Mouse (Mus musculus): Measurements from ENCODE around the gene 1700001K19Rik. TPM values are rescaled to one million over a fixed set of nuclear protein-coding genes. Genes with fewer than 3 reads are reported as not detected.
"Not testable (repeated sequence)": the region's sequence is repeated elsewhere in the genome, so short reads cannot be mapped to it uniquely, and the experiment has no call there.

Gene 1700001K19Rik
- not detected in 2 replicates for polyA plus RNA-seq (2016; fragmentation: Nextera tagmentation; extraction: Ambion mirVana)

DNA sequence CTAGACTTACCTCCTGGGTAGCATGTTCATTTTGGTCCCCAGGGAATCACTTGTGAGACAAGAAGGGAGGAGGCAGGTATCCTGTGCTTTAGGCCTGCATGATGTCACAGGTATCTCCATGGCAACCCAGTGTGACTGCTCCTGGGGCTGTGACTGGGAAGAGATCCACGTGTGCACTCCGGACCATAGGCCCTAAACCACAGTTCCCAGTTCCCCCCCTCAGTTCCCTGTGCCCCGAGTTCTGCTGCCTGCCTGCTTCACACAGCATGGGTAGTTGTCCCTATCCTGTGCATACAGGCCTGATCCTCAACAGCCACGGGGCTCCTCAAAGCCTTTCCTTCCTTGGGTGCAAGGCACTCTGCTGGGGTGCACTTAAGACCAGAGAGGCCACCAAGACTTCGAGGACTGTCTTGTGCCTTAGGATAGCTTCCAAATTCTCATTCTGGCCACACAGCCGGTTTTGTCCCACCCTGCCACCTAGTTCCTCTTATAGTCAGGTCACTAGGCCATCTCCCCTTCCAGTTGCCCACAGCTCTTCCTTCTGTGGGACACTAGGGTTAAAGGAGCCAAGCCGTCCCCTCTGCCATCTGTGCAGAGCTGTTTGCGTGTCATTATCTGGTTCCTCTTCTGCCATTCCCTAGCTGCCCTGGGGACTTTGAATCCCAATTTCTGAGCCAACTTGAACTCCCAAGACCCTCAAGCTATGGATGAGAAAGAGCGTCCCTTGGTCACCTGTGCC, at the start of gene 1700001K19Rik:
1700001K19Rik (minus strand) TSS at position 59 of the 739 bp plus-strand sequence.
- Histone ChIP-seq H3K4me3 (no peak within 1 kb of the TSS), H3K9me3 (replicated peaks) (no peaks in the 10 kb centered on the region), H3K27ac (replicated peaks) (no peak within 1 kb of the TSS), H3K27me3 (ENCODE audit: low read depth, poor library complexity, severe bottlenecking) (no peaks in the 10 kb centered on the region), H3K4me1 (peaks cover 4% of the 10 kb centered on the region), H3K36me3 (peaks cover 29% of the 10 kb centered on the region)
- no peak for DNase-seq (ENCODE audit: low spot score)
- 84% methylated on average over 9 of the region's 9 CpGs for WGBS

DNA sequence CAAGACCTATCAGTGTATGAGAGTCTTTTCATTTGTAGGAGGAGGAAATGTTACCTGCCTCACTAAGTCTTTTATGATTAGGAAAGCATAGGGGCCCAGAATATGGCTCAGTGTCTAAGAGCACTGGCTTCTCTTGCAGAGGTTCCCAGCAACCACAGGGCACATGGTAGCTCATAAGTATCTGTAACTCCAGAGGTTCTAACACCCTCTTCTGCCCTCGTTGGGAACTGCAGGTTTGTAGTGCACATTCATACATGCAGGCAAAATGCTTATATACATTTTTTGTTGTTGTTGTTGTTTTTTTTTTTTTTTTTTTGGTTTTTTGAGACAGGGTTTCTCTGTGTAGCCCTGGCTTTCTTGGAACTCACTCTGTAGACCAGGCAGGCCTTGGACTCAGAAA, 44.0 kb upstream of the 1700001K19Rik start:
- H3K27me3 ChIP-seq (ENCODE audit: low read depth, poor library complexity, severe bottlenecking) = 0 out of 2 replicates have a peak, but pooled peaks cover 3% of the 10 kb centered on the region
- H3K27ac ChIP-seq (replicated peaks) = no peak overlapping the region
- H3K4me3 ChIP-seq = no peak overlapping the region
- no peak for DNase-seq (ENCODE audit: low spot score)
- 45% methylated on average over 1 of the region's 1 CpGs for WGBS
- H3K36me3 ChIP-seq = no peaks in the 10 kb centered on the region
- H3K4me1 ChIP-seq = no peaks in the 10 kb centered on the region
- H3K9me3 ChIP-seq (replicated peaks) = no peaks in the 10 kb centered on the region

DNA sequence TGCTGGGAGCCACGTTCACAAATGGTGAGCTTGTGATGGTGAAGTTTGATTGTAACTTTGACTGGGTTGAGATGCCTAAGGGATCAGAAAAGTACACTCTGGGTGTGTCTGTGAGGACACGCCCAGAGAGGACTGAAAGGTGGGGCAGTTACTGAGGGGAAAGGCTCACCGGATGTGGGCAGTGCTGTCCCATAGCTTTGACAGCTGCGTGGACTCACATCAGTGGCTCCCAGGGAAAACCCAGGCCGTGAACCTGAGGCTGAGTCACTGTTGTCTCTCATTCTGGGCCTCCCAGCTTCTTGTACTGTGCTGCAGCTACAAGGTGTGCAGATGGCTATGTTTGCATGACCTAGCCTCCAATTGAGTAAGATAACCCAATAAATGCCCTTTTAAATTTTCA, 43.1 kb upstream of the 1700001K19Rik start:
- 88% methylated on average over 5 of the region's 5 CpGs for WGBS
- H3K4me3 ChIP-seq = no peak overlapping the region

DNA sequence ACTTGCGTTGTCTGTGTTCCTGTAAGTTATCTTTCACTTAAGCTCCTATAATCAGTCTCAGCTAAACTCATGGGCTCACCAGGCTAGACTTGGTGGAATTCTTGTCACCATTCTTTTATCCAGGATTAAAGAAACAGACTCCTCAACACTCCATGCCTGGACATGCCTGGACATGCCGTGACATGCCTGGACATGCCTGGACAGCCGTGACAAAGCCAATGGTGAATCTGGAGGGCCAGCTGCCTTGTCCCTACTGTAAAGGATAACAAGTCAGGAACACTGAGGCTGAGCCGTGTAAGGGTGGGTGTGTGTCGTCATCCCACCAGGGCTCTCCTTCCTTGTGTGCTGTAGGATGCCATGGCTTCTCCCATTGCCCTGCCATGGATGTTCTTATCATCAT, 42.6 kb upstream of the 1700001K19Rik start:
- Histone ChIP-seq H3K4me3 (no peak overlapping the region), H3K27ac (replicated peaks) (no peak overlapping the region), H3K9me3 (replicated peaks) (0 out of 2 replicates have a peak, but pooled peaks cover 3% of the 10 kb centered on the region), H3K27me3 (ENCODE audit: low read depth, poor library complexity, severe bottlenecking) (0 out of 2 replicates have a peak, but pooled peaks cover 7% of the 10 kb centered on the region), H3K36me3 (no peaks in the 10 kb centered on the region), H3K4me1 (no peaks in the 10 kb centered on the region)
- 90% methylated on average over 5 of the region's 5 CpGs for WGBS
- no peak for DNase-seq (ENCODE audit: low spot score)

More for the DNA sequence above, 43.1 kb upstream of the 1700001K19Rik start:
- H3K9me3 ChIP-seq (replicated peaks) = 0 out of 2 replicates have a peak, but pooled peaks cover 3% of the 10 kb centered on the region
- H3K27ac ChIP-seq (replicated peaks) = no peak overlapping the region
- H3K4me1 ChIP-seq = no peaks in the 10 kb centered on the region
- H3K36me3 ChIP-seq = no peaks in the 10 kb centered on the region
- H3K27me3 ChIP-seq (ENCODE audit: low read depth, poor library complexity, severe bottlenecking) = 0 out of 2 replicates have a peak, but pooled peaks cover 3% of the 10 kb centered on the region
- no peak for DNase-seq (ENCODE audit: low spot score)

DNA sequence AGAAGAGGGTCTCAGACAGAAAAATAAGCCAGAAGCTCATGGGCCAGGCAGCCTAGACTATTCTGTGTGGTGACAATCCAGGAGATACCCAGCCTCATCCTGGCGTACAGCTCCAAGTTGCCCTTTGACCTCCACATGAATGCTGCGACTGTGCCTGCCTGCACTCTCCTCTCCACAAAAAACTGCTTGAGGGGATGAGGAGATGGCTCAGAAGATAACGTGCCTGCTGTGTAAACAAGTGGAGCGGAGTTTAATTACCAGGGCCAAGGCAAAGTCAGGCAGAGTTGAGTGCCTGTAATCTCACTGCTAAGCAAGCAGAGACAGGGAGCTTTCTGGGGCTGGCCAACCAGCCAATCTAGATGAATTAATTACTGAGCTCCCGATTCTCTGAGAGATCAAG, 33.6 kb upstream of the 1700001K19Rik start:
- Histone ChIP-seq H3K4me1 (0 out of 2 replicates have a peak, but pooled peaks cover 3% of the 10 kb centered on the region), H3K9me3 (replicated peaks) (no peaks in the 10 kb centered on the region; the same call in 1 of the 2 replicates), H3K27me3 (ENCODE audit: low read depth, poor library complexity, severe bottlenecking) (peaks cover 16% of the 10 kb centered on the region; the same call in 1 of the 2 replicates), H3K27ac (replicated peaks) (no peak overlapping the region), H3K4me3 (no peak overlapping the region), H3K36me3 (no peaks in the 10 kb centered on the region)
- WGBS = 29% methylated on average over 5 of the region's 5 CpGs
- no peak for DNase-seq (ENCODE audit: low spot score)

DNA sequence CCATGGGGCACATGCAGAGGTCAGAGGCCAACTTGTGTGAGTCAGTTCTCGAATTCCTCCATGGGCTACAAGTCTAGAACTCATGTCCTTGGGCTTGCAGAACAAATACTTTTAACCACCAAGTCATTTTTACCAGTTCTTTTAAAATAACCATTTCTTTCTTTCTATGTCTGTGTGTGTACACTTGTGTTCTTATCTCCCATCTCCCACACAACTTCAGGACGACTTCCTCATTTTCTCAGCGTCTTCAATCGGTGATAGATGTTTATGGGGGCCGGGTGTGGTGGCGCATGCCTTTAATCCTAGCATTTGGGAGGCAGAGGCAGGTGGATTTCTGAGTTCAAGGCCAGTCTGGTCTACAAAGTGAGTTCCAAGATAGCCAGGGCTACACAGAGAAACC, 31.8 kb upstream of the 1700001K19Rik start:
- H3K9me3 ChIP-seq (replicated peaks) = no peaks in the 10 kb centered on the region; the same call in 1 of the 2 replicates
- 95% methylated on average over 6 of the region's 6 CpGs for WGBS
- no peak overlapping the region for H3K4me3 ChIP-seq
- H3K27me3 ChIP-seq (ENCODE audit: low read depth, poor library complexity, severe bottlenecking) = peaks cover 3% of the 10 kb centered on the region; the same call in 1 of the 2 replicates
- no peak for DNase-seq (ENCODE audit: low spot score)
- no peak overlapping the region for H3K27ac ChIP-seq (replicated peaks)
- 0 out of 2 replicates have a peak, but pooled peaks cover 3% of the 10 kb centered on the region for H3K4me1 ChIP-seq
- no peaks in the 10 kb centered on the region for H3K36me3 ChIP-seq

DNA sequence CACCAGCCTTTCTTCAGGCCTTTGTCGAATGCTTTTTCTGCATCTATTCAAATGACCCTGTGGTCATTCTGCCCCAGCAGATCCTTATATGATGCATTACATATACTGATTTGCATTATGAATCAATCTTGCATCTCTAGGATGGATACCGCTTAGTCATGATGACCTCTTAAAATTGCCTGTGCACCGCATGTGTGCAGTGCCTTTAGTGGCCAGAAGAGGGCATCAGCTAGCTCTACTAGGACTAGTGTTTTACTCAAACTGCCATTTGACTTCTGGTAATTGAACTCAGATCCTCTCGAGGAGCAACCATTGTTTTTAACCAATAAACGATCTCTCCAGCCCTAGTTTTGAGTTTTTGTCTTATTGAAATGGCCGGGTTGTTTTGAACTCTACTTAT, 31.4 kb upstream of the 1700001K19Rik start:
- 97% methylated on average over 6 of the region's 6 CpGs for WGBS
- 0 out of 2 replicates have a peak, but pooled peaks cover 3% of the 10 kb centered on the region for H3K4me1 ChIP-seq
- no peaks in the 10 kb centered on the region; the same call in 1 of the 2 replicates for H3K9me3 ChIP-seq (replicated peaks)
- no peaks in the 10 kb centered on the region for H3K27me3 ChIP-seq (ENCODE audit: low read depth, poor library complexity, severe bottlenecking)
- no peak overlapping the region for H3K4me3 ChIP-seq
- DNase-seq (ENCODE audit: low spot score) = no peak
- no peak overlapping the region for H3K27ac ChIP-seq (replicated peaks)
- H3K36me3 ChIP-seq = no peaks in the 10 kb centered on the region

DNA sequence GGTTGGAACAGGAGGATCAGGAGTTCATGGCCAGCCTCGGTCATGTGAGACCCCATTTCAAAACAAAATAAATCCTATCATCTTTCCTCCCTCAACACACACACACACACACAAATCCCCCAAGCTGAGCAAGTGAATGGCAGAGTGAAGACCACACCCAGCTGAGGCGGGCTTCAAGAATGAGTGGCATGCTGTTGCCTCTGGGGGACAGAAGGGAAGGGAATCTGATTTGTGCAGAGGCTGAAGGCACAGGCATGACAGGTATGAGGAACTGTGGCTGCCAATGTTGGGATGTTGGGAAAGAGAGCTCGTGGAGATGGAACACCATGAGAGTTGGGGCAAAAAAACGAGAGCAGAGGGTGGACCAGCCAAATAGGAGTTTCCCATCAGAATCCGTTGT, 28.9 kb upstream of the 1700001K19Rik start:
- H3K27ac ChIP-seq (replicated peaks) = no peak overlapping the region
- WGBS = 72% methylated on average over 5 of the region's 5 CpGs

DNA sequence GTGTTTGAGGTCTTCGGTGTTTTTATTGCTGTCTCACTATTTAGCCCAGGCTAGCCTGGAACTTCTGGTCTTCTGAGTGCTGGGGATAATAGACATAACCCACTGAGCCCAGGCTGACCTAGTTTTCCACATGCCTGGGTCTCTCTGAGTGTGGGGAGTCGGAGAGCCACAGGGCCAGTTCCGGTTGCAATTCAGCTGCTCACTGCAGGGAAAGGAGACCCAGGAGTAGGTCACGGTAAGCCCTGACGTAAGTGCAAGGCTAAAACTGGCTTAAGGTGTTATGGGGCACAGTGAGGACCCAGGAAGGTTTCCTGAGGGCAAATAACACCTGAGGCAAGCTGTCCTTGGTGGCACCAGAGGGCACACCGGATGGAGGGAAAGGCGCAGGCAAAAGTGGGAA, 25.0 kb upstream of the 1700001K19Rik start:
- H3K36me3 ChIP-seq = no peaks in the 10 kb centered on the region
- DNase-seq (ENCODE audit: low spot score) = no peak
- no peaks in the 10 kb centered on the region for H3K27me3 ChIP-seq (ENCODE audit: low read depth, poor library complexity, severe bottlenecking)
- peak overlapping the region; percentile 56; the same call in 1 of the 2 replicates for H3K4me3 ChIP-seq
- 93% methylated on average over 7 of the region's 7 CpGs for WGBS
- peaks cover 14% of the 10 kb centered on the region for H3K4me1 ChIP-seq
- H3K9me3 ChIP-seq (replicated peaks) = no peaks in the 10 kb centered on the region
- H3K27ac ChIP-seq (replicated peaks) = no peak overlapping the region

More for the DNA sequence above, 28.9 kb upstream of the 1700001K19Rik start:
- no peak overlapping the region for H3K4me3 ChIP-seq
- no peak for DNase-seq (ENCODE audit: low spot score)
- no peaks in the 10 kb centered on the region for H3K27me3 ChIP-seq (ENCODE audit: low read depth, poor library complexity, severe bottlenecking)
- peaks cover 10% of the 10 kb centered on the region for H3K4me1 ChIP-seq
- no peaks in the 10 kb centered on the region; the same call in 1 of the 2 replicates for H3K9me3 ChIP-seq (replicated peaks)
- H3K36me3 ChIP-seq = no peaks in the 10 kb centered on the region

DNA sequence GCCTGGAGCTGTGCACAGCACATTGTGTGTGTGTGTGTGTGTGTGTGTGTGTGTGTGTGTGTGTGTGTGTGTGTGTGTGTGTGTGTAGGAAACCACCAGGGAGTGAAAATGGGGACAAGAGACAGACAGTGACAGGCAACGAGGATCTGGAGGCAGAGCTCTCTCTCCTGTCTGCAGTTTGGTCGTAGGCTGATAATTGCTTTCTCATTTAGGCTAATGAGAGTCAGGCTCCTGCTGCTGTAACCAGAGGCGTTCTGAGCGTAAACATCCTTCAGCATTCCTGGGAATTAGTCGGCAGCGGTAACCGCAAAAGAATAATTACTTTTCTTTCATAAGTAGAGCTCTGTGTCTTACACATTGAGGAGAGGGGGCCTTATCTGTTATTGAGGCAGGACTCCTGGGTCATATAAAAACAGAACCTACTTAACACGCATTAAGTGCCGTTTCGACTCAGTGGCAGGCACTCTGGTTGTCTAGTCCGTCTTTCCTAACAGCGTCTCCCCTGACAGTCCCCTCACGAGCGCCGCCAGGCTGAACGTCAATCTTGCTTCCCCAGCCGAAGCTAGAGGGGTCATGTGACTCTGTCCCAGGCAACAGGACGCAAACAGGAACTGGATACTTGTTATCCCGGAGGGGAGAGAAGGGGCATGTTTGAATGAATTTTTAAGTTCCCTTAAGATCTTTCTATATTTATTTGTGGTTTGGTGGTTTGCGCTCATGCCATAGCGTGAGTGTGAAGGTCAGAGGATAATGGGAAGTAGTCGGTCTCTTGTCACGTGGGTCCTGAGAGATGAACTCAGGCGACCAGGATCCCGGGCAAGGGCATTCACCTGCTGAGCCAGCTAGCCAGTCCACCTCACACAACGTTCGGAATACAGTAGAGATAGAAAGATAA, 24.2 kb upstream of the 1700001K19Rik start:
- WGBS = 2% methylated on average over 27 of the region's 27 CpGs
- Histone ChIP-seq H3K9me3 (replicated peaks) (no peaks in the 10 kb centered on the region), H3K36me3 (no peaks in the 10 kb centered on the region), H3K4me1 (peaks cover 18% of the 10 kb centered on the region), H3K27ac (replicated peaks) (peak overlapping the region; percentile 63), H3K4me3 (peak overlapping the region; percentile 56), H3K27me3 (ENCODE audit: low read depth, poor library complexity, severe bottlenecking) (no peaks in the 10 kb centered on the region)
- DNase-seq (ENCODE audit: low spot score) = peak; percentile 70

DNA sequence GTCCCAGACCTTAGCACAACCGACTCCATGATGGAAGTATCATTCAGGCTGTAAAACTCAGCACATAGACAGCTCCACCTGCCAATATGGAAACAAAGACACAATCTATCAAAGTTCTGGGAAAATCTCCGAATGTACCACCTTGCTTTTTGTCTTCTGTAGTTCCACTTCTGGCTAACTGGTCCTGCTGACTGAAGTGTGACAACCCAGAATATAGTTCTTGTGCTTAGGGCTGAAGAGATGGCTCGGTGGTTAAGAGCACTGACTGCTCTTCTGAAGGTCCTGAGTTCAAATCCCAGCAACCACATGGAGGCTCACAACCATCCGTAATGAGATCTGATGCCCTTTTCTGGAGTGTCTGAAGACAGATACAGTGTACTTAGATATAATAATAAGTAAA, 23.0 kb upstream of the 1700001K19Rik start:
- not testable (repeated sequence) for H3K4me3 ChIP-seq; DNase-seq (ENCODE audit: low spot score); H3K36me3 ChIP-seq; H3K9me3 ChIP-seq (replicated peaks); H3K27ac ChIP-seq (replicated peaks); H3K27me3 ChIP-seq (ENCODE audit: low read depth, poor library complexity, severe bottlenecking)
- peaks cover 29% of the 10 kb centered on the region for H3K4me1 ChIP-seq
- WGBS = 87% methylated on average over 4 of the region's 4 CpGs

DNA sequence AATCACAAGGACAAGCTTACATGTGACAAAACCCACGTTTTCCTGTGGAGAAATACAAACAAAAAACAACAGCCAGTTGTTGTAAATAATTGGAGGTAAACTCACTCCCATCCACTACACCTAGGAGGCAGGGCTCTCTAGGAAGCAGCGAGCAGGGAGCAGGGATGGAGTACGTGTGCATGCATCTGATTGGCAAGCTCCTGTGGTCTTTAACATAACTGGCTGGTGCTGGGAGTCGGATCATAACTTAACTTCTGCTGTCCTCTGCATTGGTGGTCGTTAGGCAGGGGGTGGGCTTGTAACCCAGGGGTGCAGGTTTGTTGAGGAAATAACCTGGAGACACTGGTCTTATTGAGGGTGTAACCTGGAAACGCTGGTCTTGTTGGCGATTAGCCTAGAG, 21.3 kb upstream of the 1700001K19Rik start:
- no peaks in the 10 kb centered on the region for H3K36me3 ChIP-seq
- H3K27ac ChIP-seq (replicated peaks) = no peak overlapping the region
- DNase-seq (ENCODE audit: low spot score) = no peak
- no peaks in the 10 kb centered on the region for H3K27me3 ChIP-seq (ENCODE audit: low read depth, poor library complexity, severe bottlenecking)
- H3K4me1 ChIP-seq = peaks cover 33% of the 10 kb centered on the region
- H3K9me3 ChIP-seq (replicated peaks) = no peaks in the 10 kb centered on the region
- no peak overlapping the region for H3K4me3 ChIP-seq
- 66% methylated on average over 7 of the region's 7 CpGs for WGBS
